Comparison of ENCODE assay signal across 22 mouse cellular contexts in the genomic region with DNA sequence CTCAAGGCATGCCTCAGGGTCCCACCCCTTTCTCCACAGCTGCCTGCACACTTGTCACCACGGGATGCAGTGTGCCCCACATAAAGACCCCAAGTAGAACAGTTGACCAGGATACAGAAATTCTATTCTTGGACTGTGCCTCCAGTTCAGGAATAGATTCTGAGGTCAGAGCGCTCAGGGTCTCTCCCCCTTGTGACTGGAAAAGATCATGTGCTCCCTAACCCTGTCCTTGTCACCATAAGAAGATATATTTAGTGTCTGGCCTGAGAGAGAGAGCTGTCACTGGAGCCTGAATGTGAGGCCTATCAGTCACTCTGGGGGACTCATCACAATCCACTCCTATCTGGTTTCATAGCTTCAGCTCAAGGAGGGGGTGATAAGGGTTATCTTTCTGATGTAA. TPM values are rescaled to one million over a fixed set of nuclear protein-coding genes. Genes with fewer than 3 reads are reported as not detected.
DNase-seq lines count a peak whose midpoint lies in the region; ATAC-seq and TF ChIP-seq lines count a peak whose summit lies in the region.
"Had no signal": no experiment of that assay in that cellular context is flagged by ENCODE, and none has a peak within 500 bp of the region (broad histone marks: within the 10 kb centered on the region; RNA-seq: fewer than 3 reads in every experiment).

No protein-coding gene starts in this region.

- H3K4me1 ChIP-seq in CH12.LX (ENCODE audit: control insufficient read depth in 1 of 2, insufficient read depth in 2 of 2) = peaks cover 0 to 13% of the 10 kb centered on the region in 2 experiments; a peak in 2 of 4 replicates
- H3K4me1 ChIP-seq in heart, embryonic 16.5 days (ENCODE audit: control insufficient read depth, insufficient read depth, low read length) = peaks cover 49% of the 10 kb centered on the region
- H3K4me1 ChIP-seq: liver, embryonic 12.5 days had no signal

- WGBS in heart, embryonic 16.5 days = 30% methylated on average over 2 of the region's 2 CpGs

- DNase-seq in gastrocnemius, postnatal 25 days = peak; percentile 46
- no peak for DNase-seq in gastrocnemius, postnatal 4 days (ENCODE audit: low spot score in 2 of 2)
- DNase-seq in CH12.LX (ENCODE audit: extremely low read depth) = no peak
- peak; percentile 65 to 79 for DNase-seq in heart, adult 9 months (ENCODE audit: low spot score in 2 of 2)
- no peak for DNase-seq in adrenal gland, adult 18-20 months (ENCODE audit: low spot score in 2 of 2)
- DNase-seq in spleen, postnatal 36 days (ENCODE audit: low spot score in 2 of 2) = no peak
- no peak for DNase-seq in spleen, adult 18-20 months
- DNase-seq: adrenal gland, adult 2 months; cerebellum, adult 9-10 months; forebrain, postnatal 0 days; gastrocnemius, postnatal 10 days; kidney, adult 18-20 months; kidney, postnatal 14 days; lung, adult 2 months; lung, postnatal 36 days; thymus, postnatal 14 days had no signal

- H3K27ac ChIP-seq in CH12.LX (ENCODE audit: insufficient read depth, low read depth) = no peak overlapping the region
- peak overlapping the region; percentile 98 for H3K27ac ChIP-seq in heart, embryonic 16.5 days (ENCODE audit: low read length)
- H3K27ac ChIP-seq: embryonic facial prominence, embryonic 12.5 days; hindbrain, embryonic 12.5 days; liver, embryonic 12.5 days had no signal

- no peaks in the 10 kb centered on the region for H3K79me2 ChIP-seq in CH12.LX (replicated peaks; ENCODE audit: control insufficient read depth, extremely low read depth, insufficient read depth, poor library complexity, severe bottlenecking)

- H3K9me3 ChIP-seq in CH12.LX (replicated peaks; ENCODE audit: low read length) = no peaks in the 10 kb centered on the region
- H3K9me3 ChIP-seq in heart, embryonic 16.5 days (replicated peaks; ENCODE audit: control insufficient read depth, low read length) = no peaks in the 10 kb centered on the region
- H3K9me3 ChIP-seq: embryonic facial prominence, embryonic 12.5 days; hindbrain, embryonic 12.5 days; liver, embryonic 12.5 days had no signal

- no peaks in the 10 kb centered on the region for H3K36me3 ChIP-seq in CH12.LX (replicated peaks in 1 of 2; ENCODE audit: control insufficient read depth in 1 of 2, insufficient read depth in 1 of 2, low read length in 1 of 2)
- H3K36me3 ChIP-seq in heart, embryonic 16.5 days (ENCODE audit: control insufficient read depth, insufficient read depth) = no peaks in the 10 kb centered on the region
- H3K36me3 ChIP-seq: embryonic facial prominence, embryonic 12.5 days; hindbrain, embryonic 12.5 days; liver, embryonic 12.5 days had no signal

- no peak overlapping the region for H3K4me2 ChIP-seq in CH12.LX (ENCODE audit: insufficient read depth, low read depth, poor library complexity, severe bottlenecking)
- H3K4me2 ChIP-seq in heart, embryonic 16.5 days (ENCODE audit: low read depth, low read length) = peak overlapping the region; percentile 31; the same call in 1 of the 2 replicates
- H3K4me2 ChIP-seq: embryonic facial prominence, embryonic 12.5 days; hindbrain, embryonic 12.5 days; liver, embryonic 12.5 days had no signal

- H3K27me3 ChIP-seq in CH12.LX (replicated peaks) = no peaks in the 10 kb centered on the region
- no peaks in the 10 kb centered on the region for H3K27me3 ChIP-seq in heart, embryonic 16.5 days (ENCODE audit: control insufficient read depth, insufficient read depth, low read length)
- H3K27me3 ChIP-seq: embryonic facial prominence, embryonic 12.5 days; hindbrain, embryonic 12.5 days; liver, embryonic 12.5 days had no signal

- peak; percentile 86 for ATAC-seq in heart, embryonic 16.5 days (replicated peaks; ENCODE audit: extremely low read depth, insufficient read depth, low FRiP score)
- ATAC-seq: forebrain, postnatal 0 days; liver, embryonic 12.5 days had no signal

- dilution Hi-C loops in CH12.LX (cut with MboI; ENCODE audit: extremely low pct_ligation_motif_present, extremely low pct_unique_long_range_greater_than_20kb, low sequenced_read_pairs) = no loop called here

- TF ChIP-seq EP300 in CH12.LX (IDR thresholded peaks at IDR 0.05; ENCODE audit: low read length) = no peak

- no peak for TF ChIP-seq POLR2A in CH12.LX (IDR thresholded peaks at IDR 0.05; ENCODE audit: low read depth, low read length)

- TF ChIP-seq RAD21 in CH12.LX (IDR thresholded peaks at IDR 0.05; ENCODE audit: low read depth, low read length) = no peak

- in situ Hi-C loops in CH12.LX (cut with MboI; ENCODE audit: low pct_ligation_motif_present, low pct_unique_long_range_greater_than_20kb, low sequenced_read_pairs) = no loop called here

- H3K9ac ChIP-seq in CH12.LX (ENCODE audit: insufficient read depth, low read depth) = no peak overlapping the region
- peak overlapping the region; percentile 67 for H3K9ac ChIP-seq in heart, embryonic 16.5 days (ENCODE audit: low read length)
- H3K9ac ChIP-seq: embryonic facial prominence, embryonic 12.5 days; forebrain, postnatal 0 days; hindbrain, embryonic 12.5 days; liver, embryonic 12.5 days had no signal

- H3K4me3 ChIP-seq in CH12.LX (replicated peaks in 1 of 3; ENCODE audit: low read depth in 2 of 3, low read length in 2 of 3, poor library complexity in 1 of 3) = no peak overlapping the region
- no peak overlapping the region for H3K4me3 ChIP-seq in heart, embryonic 16.5 days (ENCODE audit: low read length)
- H3K4me3 ChIP-seq: embryonic facial prominence, embryonic 12.5 days; hindbrain, embryonic 12.5 days; liver, embryonic 12.5 days had no signal

- TF ChIP-seq CTCF in CH12.LX (conservative IDR thresholded peaks at IDR 0.05 in 1 of 2, IDR thresholded peaks at IDR 0.05 in 1 of 2; ENCODE audit: low read depth in 2 of 2, low read length in 2 of 2) = no peak

TF ChIP-seq in CH12.LX, 34 proteins besides CTCF, POLR2A, EP300 and RAD21:
- TF ChIP-seq MEF2A (IDR thresholded peaks at IDR 0.05; ENCODE audit: borderline replicate concordance, low read depth, low read length) (peak; percentile 17; the same call in 1 of the 2 replicates), UBTF (IDR thresholded peaks at IDR 0.05; ENCODE audit: low read depth, low read length) (no peak), CHD1 (IDR thresholded peaks at IDR 0.05; ENCODE audit: low read depth, low read length) (no peak), ETS1 (conservative IDR thresholded peaks at IDR 0.05; ENCODE audit: low read depth, low read length) (no peak)

RNA-seq across cellular contexts. Expression of gene Ppp1r3c, which starts 53.9 kb away (rescaled TPM):
- total RNA-seq in gastrocnemius, postnatal 25 days (2021) = 100 to 1,000 TPM; 219 to 491 TPM
- 10 to 100 TPM; 76.9 to 78.8 TPM for total RNA-seq in gastrocnemius, postnatal 4 days (2021)
- not detected in 2 replicates for total RNA-seq in CH12.LX (2012; rRNA removed)
- total RNA-seq in CH12.LX (2014; rRNA removed) = not detected in 2 replicates
- polyA plus RNA-seq in CH12.LX (2012; ENCODE audit: insufficient read length, low read depth) = not detected in 2 replicates
- polyA plus RNA-seq in heart, embryonic 16.5 days (2015; fragmentation: Nextera tagmentation; extraction: Ambion mirVana) = 105 and 117 TPM in 2 replicates
- total RNA-seq in adrenal gland, adult 18-20 months (2021) = 10 to 100 TPM; 38.4 to 74.9 TPM
- total RNA-seq: megakaryocyte-erythroid progenitor cell, adult 5-6 weeks; neutrophil, adult 5-6 weeks had no signal

Comparison
In these comparisons a context has a peak if more than half of its experiments do, and no peak if none do; other contexts are left out.
1. DNase-seq: peak in gastrocnemius, postnatal 25 days (single experiment) and heart, adult 9 months (2 of 2); none in gastrocnemius, postnatal 4 days (0 of 2), CH12.LX (single experiment), adrenal gland, adult 18-20 months (0 of 2), spleen, postnatal 36 days (0 of 2) and spleen, adult 18-20 months (0 of 2).
2. RNA of gene Ppp1r3c, which starts 53.9 kb away (total RNA-seq): 219 to 491 TPM in gastrocnemius, postnatal 25 days, 76.9 to 78.8 TPM in gastrocnemius, postnatal 4 days and 38.4 to 74.9 TPM in adrenal gland, adult 18-20 months; not detected in CH12.LX; every median in the first group is over 10 times any median in the second.